Mouse (Mus musculus): Measurements from ENCODE around the gene Crat. TPM values are rescaled to one million over a fixed set of nuclear protein-coding genes. Genes with fewer than 3 reads are reported as not detected.
A peak's percentile ranks its signal among the peaks of the same experiment; 100 is the strongest.
"Not testable (repeated sequence)": the region's sequence is repeated elsewhere in the genome, so short reads cannot be mapped to it uniquely, and the experiment has no call there.

The Crat gene
- total RNA-seq, 2 experiments from 2014 or later, result 379 to 401 TPM

GRCm38 (mm10) chr2:30440211-30440700, 24.6 kb upstream of the Crat start:
- no peak for DNase-seq

GRCm38 (mm10) chr2:30439631-30440030, 24.0 kb upstream of the Crat start:
- DNase-seq, result no peak

- no peak for DNase-seq
Measured at GRCm38 (mm10) chr2:30437791-30438190, 22.2 kb upstream of the Crat start.

GRCm38 (mm10) chr2:30436809-30437208, 21.2 kb upstream of the Crat start:
- DNase-seq, result no peak

- DNase-seq, result peak; percentile 77
Measured at GRCm38 (mm10) chr2:30436156-30436545, 20.5 kb upstream of the Crat start.

GRCm38 (mm10) chr2:30435326-30436155, 19.9 kb upstream of the Crat start:
- peak; percentile 82 for DNase-seq

GRCm38 (mm10) chr2:30429156-30429555, 13.5 kb upstream of the Crat start:
- peak; percentile 64 for DNase-seq

GRCm38 (mm10) chr2:30421432-30421831, 5.8 kb upstream of the Crat start:
- no peak for DNase-seq

GRCm38 (mm10) chr2:30419112-30419511, 3.5 kb upstream of the Crat start:
- peak; percentile 7 for DNase-seq

GRCm38 (mm10) chr2:30418259-30418658, 2.6 kb upstream of the Crat start:
- DNase-seq, result no peak

GRCm38 (mm10) chr2:30417595-30418165, 2.1 kb upstream of the Crat start:
- no peak for DNase-seq

- not testable (repeated sequence) for DNase-seq
Measured at GRCm38 (mm10) chr2:30417154-30417553, 1.5 kb upstream of the Crat start.

- no peak for DNase-seq
Measured at GRCm38 (mm10) chr2:30416649-30416965, 994 bp upstream of the Crat start.

GRCm38 (mm10) chr2:30415936-30416648, 479 bp upstream of the Crat start, which contains the start of gene Ptpa:
Gene Ptpa (plus strand): TSS chr2:30416039.
- DNase-seq, result peak; percentile 95

GRCm38 (mm10) chr2:30414681-30415080, 932 bp downstream of the Crat start:
- no peak for DNase-seq

- DNase-seq, result no peak
Measured at GRCm38 (mm10) chr2:30414101-30414500, 1.5 kb downstream of the Crat start.

- peak; percentile 49 for DNase-seq
Measured at GRCm38 (mm10) chr2:30413038-30413973, 2.3 kb downstream of the Crat start.

GRCm38 (mm10) chr2:30409454-30410176, 6.0 kb downstream of the Crat start:
- peak; percentile 63 for DNase-seq

- DNase-seq, result no peak
Measured at GRCm38 (mm10) chr2:30408452-30409100, 7.0 kb downstream of the Crat start.

- no peak for DNase-seq
Measured at GRCm38 (mm10) chr2:30407778-30408177, 7.8 kb downstream of the Crat start.

GRCm38 (mm10) chr2:30407221-30407620, 8.4 kb downstream of the Crat start:
- DNase-seq, result no peak

Data from heart, postnatal 4 days (tissue).